Mouse (Mus musculus) kidney, adult 10 weeks (tissue): ENCODE measurements around the gene Mark1. TPM values are rescaled to one million over a fixed set of nuclear protein-coding genes. Genes with fewer than 3 reads are reported as not detected.

Experiments
- polyA plus RNA-seq: library from polyadenylated mRNA; stranded (reverse); fragments of 350-450 nt; fragmentation: Illumina TruSeq; extraction: RNeasy Lipid Tissue Mini Kit (QIAGEN cat#74804); gene quantifications from one replicate; pipeline ENCODE4 v1.2.3, GENCODE M21; 2014; ENCODE audit warnings: low read depth, low replicate concordance

Mark1 gene
- 8.0 TPM for polyA plus RNA-seq

DNA sequence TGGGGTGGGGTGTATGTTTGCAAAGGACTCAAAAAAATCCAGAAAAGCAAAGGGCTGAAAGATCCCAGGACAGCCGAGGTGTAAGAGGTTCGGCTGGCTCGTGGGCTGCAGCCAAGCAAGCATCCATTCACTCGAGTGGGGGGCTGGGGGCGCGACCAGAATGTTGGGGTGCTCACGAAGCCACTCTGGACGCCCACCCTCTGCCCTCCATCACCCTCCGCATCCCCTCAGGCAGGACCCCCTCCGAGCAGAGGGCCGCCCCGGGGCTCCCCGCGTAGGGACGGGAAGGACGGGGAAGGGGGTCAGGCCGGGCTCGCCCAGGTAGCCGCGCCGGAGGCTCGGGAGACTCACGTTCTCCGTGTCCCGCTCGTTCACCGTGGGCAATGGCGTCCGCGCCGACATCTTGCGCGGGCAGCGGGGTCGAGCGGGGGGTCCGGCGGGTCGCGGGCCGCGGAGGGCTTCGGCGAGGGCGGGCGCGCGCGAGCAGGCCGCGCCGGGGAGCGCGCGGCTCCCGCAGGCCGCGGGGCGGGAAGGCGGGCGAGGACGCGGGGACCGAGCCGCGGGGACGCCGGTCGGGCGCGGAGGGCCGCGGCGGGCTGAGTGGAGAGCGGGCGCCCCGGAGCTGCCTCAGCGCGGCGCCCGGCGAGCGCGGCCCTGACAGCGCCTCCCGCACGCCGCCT is at the start of gene Mark1:
Gene Mark1 (minus strand): TSS at position 500 of the 680 bp plus-strand sequence.

DNA sequence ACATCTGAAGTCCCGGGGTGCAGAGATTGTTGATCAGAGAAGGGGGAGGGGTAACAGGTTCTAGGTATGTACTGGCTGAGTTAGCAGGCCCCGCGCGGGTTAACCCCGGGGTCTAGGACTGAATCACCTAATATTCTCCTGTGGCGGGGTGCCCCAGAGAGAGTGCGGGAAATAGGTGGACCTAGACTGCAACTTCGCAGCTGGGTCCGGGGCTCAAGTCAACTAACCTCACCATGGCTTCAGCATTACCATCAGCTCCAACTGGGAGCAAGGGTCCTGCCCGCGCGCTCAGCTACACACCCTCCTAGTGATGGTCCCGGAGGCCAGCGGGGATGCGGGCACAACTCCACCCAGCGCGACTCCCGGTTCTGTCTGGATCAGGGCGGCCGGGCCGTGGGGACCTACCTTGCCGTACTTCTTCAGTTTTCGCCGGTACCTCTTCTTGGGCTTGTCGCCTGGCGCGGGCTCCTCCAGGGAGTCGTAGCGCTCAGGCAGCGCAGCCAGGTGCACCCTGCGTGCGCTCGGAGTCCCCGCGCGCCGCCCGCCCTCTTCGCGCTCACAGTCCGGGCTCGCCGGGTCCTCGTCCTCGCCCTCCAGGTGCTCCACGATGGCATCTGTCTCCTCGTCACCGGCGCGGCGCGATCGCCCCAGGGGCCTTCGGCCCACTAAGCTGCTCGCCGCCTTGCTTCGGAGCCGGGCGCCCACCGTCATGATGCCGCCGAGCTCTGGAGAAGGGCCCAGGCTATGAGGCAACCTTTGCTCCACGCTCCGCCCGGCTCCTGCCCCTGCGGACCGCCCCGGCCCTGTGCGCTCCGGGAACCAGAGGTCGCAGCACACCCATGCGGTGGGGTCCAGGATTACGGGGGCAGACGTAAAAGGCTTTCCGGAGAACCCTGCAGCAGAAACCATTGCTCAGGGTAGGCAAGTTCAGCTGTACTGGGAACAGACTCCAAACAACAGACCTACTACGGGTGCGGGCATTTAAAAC is 116.8 kb downstream of the Mark1 start, which contains the start of gene C130074G19Rik:
Gene C130074G19Rik (minus strand): TSS at position 938 of the 988 bp plus-strand sequence.

Other genes with a start within 250 kb of the Mark1 start
- gene Marc1, start 188.3 kb downstream of the Mark1 start, polyA plus RNA-seq: 0.85 TPM
- 268 TPM for gene Marc2, start 153.1 kb downstream of the Mark1 start, polyA plus RNA-seq
- 86.3 TPM for gene C130074G19Rik, start 116.4 kb downstream of the Mark1 start, polyA plus RNA-seq
- 11.3 TPM for gene Rab3gap2, start 204.5 kb upstream of the Mark1 start, polyA plus RNA-seq